Mouse (Mus musculus) ovary, postnatal 36 days (tissue): ENCODE data around the gene Rnaseh2c.

Source experiments
- DNase-seq: peaks from one replicate; pipeline ENCODE4 v3.0.0; 2022; ENCODE audit warnings: low spot score, mixed read lengths

Gene Rnaseh2c

DNA sequence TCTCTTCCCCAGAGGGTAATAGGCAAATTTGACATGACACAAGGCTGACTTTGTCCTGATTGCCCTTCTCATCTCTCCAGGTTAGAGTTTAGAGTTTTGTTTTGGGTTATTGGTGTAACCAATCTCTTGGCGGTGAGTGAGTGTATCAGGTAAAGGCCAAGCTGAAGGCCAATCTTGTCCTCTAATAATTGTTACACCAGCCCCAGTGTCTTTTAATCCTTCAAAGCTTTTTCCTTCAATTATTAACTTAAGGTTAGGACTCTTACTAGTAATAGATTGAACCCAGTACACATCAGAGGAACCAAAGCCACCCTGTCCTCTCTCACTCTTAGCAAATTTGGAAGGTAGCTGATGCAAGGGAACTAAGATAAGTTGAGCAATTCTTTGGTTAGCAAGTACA is 26.3 kb upstream of the Rnaseh2c start:
- DNase-seq, result no peak

DNA sequence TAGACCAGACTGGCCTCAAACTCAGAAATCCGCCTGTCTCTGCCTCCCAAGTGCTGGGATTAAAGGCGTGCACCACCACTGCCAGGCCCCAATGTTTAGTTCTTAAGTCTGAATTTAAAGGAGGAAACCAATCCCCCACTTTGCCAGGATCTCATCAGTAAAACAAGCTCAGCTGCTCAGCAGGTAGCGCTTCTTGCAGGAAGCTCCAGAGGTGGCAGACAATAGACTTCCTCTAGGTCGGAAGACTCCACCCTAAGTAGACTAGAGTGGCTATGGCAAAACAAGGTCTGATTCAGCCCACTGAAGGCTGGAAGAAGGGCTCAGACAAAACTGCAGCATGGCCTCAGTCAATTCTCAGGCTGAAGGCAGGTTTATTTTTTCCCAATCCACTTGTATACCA is 21.7 kb upstream of the Rnaseh2c start:
- DNase-seq, result no peak

DNA sequence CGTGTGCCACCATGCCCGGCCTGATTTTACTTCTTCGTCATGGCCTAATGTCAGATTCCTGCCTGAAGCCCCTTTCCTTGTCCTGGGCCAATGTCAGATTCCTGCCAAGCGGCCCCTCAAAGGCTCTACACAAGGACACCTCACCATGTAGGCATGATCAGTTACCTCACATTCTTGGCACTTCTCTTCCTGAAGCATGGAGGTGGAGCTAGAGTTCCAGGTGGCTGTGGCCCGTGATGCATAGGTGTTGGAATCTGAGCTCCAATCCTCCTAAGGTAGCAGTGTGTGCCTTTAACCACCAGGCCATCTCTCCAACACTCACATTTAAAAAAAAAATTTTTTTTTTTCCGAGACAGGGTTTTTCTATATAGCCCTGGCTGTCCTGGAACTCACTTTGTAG is 20.9 kb upstream of the Rnaseh2c start:
- no peak for DNase-seq

DNA sequence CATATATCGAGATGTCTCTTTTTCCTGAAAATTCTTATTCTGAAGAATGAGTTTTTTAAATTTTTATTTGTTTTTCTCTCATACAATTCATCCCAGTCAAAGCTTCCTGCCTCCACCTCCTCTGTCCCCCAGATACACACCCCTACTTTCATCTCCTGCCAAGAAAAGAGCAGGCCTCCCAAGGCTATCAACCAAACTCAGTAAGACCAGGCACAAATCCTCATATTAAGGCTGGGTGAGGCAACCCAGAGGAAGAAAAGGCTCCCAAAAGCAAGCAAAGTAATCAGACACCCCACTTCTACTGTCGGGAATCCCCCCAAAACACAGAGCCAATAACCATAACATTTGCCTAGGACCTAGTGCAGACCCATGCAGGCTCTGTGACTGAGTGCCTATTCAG is 19.7 kb upstream of the Rnaseh2c start:
- DNase-seq, result no peak

DNA sequence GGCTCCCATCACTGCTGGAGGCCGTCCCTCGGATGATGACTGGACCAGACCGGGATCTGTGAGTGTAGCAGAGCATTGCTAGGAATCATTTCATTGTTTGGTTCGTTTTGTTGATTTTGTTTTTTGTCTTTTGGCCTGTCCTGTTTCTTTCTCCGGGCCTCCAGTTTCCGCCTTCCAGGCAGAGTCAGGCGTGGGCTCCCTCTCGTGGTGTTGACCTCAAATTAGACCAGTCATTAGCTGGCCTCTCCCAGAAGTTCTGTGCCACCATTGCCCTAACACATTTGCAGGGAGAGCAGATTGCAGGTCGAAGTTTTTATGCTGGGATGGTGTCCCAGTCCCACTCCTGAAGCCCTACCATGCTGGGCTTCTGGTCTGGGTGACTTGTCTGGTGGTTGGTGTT is 12.5 kb upstream of the Rnaseh2c start:
- DNase-seq, result no peak

DNA sequence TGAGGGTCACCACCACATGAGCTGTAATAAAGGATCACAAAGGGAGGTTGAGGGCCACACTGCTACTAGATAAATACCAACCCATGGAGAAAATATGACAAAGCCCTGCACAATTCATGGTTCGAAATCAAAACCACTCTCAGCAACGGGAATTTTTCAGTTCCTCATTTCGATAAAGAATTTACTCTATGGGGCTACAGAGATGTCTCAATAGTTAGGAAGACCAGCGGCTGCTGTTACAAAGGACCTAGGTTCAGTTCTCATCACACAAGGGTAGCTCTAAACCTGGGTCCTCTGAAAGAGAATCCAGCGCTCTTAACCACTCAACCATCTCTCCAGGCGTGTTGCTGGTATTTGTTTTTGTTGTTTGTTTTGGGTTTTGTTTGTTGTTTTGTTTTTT is 9.8 kb upstream of the Rnaseh2c start:
- no peak for DNase-seq

DNA sequence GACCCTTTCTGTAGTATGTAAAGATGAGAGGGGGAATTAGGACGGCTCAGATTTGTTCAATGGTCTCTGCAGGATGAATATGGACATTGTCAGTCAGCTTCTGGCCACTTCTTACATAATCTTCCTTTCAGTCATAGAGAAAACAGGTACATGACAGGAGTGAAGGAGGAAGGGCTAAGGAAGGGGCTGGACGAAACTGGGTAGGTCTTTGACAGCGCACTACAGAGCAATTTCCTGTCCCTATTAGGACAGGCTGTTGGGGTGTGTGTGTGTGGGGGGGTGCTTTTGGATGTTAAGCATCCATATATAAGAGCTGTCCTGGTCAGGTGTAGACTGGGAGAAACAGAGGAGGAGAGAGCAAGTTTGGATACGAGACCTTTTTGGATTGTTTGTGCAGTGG is 2.4 kb upstream of the Rnaseh2c start:
- no peak for DNase-seq

DNA sequence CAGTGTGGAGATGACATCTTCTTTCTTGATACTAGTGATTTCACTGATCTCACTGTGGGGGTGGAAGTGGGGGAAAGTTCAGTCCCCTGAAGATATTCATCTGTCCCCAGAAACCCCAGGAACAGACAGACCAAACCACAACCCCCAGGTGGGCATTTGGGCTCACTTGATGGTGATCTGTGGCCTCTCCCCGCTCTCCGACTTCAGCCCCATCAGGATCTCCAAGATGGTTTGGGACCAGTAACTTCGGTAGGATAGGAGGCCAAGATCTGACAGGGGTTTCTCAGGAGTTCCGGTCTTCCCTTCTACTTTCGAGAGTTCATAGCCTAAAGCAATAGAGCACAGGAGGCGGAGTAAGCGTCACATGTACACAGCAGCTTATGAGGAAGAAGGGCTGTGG is 2.0 kb downstream of the Rnaseh2c start:
- no peak for DNase-seq

DNA sequence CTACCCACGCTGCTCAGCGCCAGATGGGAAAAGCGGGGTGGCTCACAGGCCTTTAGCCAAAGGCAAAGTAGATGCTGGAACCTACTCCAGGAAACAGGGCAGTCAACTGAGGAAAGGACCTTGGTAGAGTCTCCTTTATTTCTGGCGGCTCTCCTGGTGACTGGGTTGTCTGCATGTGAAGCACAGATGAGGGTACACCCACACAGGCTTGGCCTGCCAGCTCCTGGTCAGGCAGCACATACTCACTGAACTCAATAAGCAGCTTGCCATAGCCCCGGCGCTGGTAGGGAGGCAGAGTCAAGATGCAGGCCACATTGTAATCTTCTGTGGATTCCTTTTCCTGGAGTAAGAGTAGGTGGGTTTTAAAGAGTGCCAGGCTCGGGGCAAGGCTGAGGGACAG is 3.5 kb downstream of the Rnaseh2c start:
- no peak for DNase-seq

DNA sequence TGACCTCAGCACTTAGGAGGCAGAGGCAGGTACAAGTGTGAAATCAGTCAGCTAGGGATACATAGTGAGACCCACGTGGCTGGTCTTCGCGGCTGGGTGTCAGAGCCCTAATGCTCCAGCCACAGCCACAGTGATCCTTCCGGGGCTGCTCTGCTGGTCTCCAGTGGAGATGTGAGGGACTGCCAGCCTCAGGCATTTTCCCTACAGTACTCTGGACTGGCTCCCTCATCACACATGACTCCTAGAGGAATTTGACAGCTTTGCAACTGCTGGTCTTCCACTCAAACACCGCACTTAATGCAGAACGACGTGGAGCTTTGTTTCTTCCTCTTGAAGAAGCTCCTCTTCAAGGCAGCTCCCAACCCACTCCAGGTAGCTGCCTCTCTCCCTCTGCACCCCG is 4.5 kb downstream of the Rnaseh2c start:
- DNase-seq, result no peak

DNA sequence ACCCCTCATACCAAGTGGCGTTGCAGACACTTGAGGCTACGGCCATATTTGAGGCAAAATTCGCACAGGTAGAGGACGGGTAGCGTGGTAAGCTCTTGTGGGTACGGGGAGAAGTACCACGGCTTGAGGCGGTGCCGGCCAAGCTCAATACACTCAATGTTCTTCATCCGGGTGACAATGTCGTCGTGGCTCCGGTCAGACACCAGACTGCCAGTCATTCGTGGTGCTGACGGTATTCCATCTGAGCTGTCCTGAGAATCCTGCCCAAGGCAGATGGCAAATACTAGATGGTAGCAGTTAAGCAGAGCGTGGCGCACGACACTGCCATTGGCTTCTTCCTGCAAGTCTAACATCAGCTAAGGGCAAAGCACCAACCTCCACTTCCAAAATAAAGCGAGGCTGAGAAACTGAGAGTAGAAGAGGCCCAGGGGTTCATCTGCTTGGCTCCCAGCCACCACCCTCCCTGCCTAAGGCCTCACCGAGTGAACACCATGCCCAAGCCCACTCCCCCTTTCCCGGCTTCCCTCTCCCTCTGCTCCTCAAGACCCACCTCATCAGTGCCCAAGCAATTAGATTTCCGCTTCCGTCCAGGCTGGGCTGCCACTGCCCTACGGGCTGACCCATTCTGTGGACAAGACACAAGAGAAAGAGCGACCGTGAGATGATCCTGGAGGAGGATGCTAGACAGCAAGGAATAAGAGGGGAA is 6.2 kb downstream of the Rnaseh2c start:
- no peak for DNase-seq

DNA sequence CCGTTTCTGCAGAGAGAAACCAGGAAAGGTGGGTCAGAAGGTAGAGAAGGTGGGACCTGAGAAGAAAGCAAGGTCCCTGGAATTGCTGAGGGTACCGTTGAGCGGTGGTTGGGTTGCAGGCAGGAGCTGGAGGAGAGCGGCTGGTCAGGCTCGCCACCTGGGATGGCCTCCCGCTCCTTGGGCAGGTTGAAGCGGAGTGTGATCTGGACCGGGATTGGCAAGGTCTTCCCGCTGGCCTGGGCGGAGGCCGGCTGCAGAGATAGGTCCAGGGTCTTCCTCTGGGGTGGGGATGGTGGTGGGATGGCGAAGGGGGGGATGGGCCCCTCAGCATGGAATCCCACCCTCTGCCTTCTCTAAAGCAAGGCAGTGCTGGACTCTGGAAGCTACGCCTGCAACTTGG is 7.0 kb downstream of the Rnaseh2c start:
- no peak for DNase-seq

DNA sequence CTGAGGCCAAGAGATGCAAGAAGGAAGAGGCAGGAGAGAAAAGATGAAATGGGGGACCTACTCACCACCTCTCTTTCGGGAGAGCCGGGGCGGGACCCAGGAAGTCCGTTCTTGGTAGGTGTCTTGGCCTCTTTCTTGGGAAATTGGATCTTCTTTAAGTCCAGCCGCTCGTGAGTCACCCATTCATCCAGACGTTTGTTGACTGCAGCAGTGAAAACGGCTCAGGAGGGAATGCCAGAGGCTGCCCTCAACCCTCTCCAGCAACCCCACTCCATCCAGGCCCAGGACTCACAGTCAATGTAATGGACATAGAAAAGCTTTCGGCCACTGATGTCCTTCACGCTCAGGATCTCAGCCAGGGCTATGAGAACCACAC is 7.5 kb downstream of the Rnaseh2c start:
- DNase-seq, result no peak

DNA sequence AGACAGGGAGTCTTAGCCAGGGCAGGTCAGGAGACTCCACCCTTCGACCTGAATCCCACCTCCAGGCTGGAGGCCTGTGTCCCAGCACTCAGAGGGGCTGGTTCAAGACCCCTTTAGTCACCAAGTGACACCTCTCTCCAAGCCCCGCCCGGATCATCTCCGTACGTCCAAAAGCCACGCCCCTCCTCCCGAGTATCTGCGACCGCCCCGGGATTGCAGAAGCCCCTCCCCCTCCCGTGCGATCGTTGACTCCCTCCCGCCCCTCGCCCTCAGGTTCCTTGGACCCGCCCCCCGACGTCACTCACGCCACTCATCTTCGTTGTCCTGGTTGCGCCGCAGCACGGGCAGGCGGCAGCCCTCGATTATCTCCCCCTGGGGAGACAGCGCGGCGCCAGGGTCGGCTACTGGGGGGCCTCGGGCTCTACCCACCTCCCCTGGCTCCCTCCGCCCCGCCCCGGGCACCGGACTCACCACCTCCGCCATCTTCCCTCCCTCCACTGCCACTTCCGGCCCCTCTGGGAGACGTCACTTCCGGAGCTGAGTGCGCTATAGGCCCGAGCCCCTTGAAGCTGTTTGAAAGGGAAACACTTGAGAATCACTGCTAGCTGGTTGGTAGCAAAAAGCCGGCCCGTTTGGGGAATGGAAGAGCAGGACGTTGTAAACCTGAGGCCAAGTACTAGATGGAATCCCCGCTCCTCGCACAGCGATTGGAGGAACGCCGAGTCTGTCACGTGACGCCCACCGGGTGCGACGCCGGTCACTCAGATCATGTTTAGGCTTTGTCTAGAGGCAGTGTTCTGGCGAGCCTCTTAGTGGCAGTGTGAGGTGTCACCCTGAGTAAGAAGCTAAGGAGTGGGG is 8.1 kb downstream of the Rnaseh2c start, which contains the start of gene Kat5:
Kat5 (minus strand) TSS at position 691 of the 858 bp plus-strand sequence.
- peak; percentile 90 for DNase-seq

DNA sequence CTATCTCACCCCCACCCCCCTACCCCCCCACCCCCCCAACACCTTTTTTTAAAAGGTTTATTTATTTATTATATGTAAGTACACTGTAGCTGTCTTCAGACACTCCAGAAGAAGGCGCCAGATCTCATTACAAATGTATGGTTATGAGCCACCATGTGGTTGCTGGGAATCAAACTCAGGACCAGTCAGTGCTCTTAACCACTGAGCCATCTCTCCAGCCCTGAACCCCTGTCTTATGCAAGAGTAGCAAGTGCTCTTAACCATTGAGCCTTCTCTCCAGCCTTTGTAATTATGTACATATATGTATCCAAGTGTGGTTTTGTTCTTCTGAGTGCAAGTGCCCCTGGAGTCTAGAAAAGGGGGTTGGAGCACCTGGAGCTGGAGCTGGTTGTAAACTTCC is 10.3 kb downstream of the Rnaseh2c start:
- no peak for DNase-seq

DNA sequence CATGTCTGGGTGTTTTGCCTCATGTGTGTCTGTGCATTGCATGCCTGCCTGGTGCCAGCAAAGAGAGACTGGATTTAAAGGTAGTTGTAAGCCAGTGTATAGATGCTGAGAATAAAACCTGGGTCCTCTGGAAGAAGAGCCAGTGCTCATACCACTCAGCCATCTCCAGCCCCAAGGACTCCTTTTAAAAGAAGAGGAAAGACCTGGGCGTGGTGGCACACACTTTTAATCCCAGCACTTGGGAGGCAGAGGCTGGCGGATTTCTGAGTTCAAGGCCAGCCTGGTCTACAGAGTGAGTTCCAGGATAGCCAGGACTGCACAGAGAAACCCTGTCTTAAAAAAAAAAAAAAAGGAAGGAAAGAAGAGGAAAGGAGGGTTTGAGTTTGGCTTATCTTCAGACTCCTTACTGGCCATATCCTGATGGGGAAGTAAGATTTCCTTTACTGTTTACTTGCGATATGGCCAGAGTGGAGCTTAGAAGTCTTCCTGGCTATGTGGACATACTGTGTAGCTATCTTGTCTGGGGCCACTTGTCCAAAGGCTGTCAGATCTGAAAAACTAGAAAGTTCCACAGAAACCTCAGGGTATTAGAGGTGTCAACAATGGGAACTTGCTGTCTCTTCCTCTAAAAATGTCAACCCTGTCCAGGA is 11.2 kb downstream of the Rnaseh2c start:
- DNase-seq, result no peak

DNA sequence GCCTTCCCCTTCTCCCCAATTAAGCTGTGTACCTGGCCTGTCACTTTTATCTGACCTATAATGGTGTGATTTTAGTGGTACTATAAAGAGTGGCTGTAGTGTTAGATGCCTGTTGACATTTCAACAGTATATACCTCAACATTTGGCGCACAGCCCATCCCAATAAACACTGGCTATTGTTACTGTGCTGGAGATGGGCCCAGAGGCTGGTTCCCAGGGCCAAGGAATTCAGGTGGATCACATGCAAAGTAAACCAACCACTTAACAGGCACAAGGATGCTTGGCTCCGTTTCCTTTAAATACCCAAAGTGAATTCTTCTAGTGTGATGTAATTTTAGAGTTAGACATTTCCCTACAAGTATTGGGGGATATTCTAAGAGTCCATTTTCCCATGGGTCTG is 13.3 kb downstream of the Rnaseh2c start:
- DNase-seq, result no peak

DNA sequence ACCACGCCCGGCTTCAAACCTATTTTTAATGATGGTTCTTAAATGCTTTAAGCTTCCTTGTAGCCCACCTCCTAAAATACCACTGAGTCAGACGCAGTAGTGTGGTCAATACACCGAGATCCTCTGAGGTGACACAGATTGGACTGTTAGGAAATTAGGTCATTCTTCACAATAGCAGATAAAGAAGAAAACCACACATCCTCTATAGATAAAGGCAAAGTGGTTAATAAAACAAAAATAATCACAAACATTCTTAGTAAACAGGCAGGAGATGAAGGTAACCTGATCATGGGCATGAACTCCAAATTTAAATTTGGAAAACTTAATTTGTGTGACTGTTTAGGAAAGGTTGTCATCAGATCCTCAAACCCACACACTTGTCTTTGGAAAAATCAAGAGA is 18.3 kb downstream of the Rnaseh2c start:
- DNase-seq, result no peak

DNA sequence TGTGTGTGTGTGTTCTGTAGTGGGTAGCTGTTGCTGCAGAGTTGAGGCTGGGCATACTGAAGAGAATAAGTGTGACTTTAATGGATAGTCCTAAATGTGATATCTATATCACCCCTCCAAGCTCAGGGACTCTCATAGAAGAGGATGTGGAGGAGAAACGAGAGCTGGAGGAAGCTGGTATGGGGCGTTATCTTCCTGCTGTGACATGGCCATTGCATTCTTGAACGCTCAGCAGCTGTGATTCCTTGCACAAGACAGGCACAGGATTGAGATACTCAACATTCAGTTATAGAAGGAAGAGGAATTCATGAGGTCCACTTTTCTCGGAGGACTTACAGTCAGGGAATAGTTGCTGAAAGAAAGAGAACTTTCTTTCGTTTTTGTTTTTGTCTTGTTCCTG is 20.2 kb downstream of the Rnaseh2c start:
- DNase-seq, result no peak

DNA sequence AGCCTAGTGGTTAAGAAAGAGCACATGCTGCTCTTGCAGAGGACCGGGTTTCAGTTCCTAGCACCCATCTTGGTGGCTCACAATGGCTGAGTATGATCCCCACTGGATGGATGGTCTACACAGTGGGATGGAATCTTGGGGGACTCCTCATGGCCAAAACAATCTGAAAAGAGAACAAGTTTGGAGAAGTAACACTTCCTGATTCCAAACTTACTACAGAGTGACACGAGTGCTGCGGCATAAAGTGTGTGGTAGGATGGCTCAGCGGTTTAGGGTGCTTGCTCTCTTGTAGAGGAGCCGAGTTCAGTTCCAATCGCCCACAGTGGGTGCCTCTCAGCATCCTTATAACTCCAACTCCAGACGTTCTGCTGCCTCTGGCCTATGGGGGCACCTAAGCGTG is 23.6 kb downstream of the Rnaseh2c start:
- DNase-seq, result no peak

DNA sequence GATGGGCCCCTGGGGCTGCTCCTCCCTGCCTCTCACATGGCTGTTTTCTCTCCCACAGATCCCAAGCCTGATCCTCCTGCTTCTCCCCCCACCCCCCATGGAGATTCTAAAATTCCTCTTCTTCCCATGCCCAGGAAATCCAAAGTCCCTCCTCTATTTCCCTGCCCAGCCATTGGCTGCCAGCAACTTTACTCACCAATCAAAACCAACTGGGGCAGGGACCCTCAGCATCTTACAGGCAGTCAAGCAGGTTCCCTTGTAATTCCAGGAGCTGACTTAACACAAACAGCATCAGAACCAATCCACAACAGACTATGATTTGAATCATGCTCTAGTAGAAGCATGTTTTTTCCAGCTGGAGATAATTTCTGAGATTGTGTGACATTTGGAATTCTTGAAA is 28.2 kb downstream of the Rnaseh2c start:
- no peak for DNase-seq

DNA sequence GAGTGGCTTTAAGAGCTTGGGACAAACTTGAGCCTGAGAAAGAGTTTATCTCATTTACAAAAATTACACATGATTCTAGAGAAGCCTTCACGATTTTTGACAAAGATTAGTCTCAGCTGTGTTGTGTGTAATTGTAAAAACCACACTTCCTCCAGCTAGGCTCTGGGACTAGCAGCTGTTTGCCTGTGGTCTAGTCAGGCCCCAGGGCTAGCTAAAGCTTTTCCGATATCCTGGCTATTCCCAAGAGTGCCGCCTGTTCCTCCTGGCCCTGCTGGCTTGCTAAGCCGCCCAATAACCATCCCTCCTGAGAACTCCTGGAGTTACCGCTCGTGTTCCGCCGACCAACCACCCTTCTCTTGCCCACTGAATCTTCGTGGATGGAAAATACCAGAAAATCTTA is 30.4 kb downstream of the Rnaseh2c start:
- no peak for DNase-seq

DNA sequence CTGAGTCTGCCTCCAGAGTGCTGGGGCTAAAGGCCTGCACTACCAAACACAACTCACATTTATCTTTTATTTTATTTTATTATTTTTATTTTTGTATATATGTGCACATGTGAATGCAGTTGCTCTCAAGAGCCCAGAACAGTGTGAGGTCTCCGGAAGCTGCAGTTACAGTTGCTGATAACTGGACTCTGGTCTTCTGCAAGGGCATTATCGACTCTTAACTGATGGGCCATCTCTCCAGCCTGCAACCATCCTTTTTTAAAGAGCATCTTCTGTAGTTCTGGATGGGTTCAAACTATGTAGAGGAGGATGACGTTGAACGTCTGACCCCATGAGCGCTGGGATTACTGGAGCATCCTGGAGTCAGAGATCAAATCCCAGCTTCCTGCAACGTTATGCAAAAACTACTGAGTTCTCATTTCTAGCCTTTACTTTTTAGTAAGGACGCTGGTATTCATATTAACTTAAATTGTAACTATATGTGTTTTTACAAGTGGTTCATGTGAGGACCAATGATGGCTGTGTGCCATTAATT is 34.4 kb downstream of the Rnaseh2c start:
- DNase-seq, result no peak
